Mouse (Mus musculus) forebrain, embryonic 10.5 days (tissue): ENCODE data around the gene Zfp362. TPM values are rescaled to one million over a fixed set of nuclear protein-coding genes. Genes with fewer than 3 reads are reported as not detected.

Source experiments
- DNase-seq: peaks from one replicate; pipeline ENCODE4 v3.0.0-alpha.2; 2017; ENCODE audit warnings: low spot score; ENCODE audit errors: extremely low spot score
- H3K27ac ChIP-seq: fragments of 300-500 bp; sonication (generic); 2 replicates; pipeline ENCODE4 v1.5.1; 2016; ENCODE audit warnings: mild to moderate bottlenecking
- H3K27me3 ChIP-seq: fragments of 300-500 bp; sonication (generic); 2 replicates; pipeline ENCODE4 v1.6.1; 2016; ENCODE audit warnings: mild to moderate bottlenecking; ENCODE audit not compliant: poor library complexity, severe bottlenecking
- H3K36me3 ChIP-seq: fragments of 300-500 bp; sonication (generic); replicated peaks from 2 replicates; pipeline ENCODE4 v1.6.1; 2016; ENCODE audit warnings: mild to moderate bottlenecking, moderate library complexity
- H3K4me1 ChIP-seq: fragments of 300-500 bp; sonication (generic); 2 replicates; pipeline ENCODE4 v1.6.1; 2016
- H3K4me3 ChIP-seq: fragments of 300-500 bp; sonication (generic); 2 replicates; pipeline ENCODE4 v1.5.1; 2016; ENCODE audit warnings: mild to moderate bottlenecking, moderate library complexity
- H3K9me3 ChIP-seq: fragments of 300-500 bp; sonication (generic); 2 replicates; pipeline ENCODE4 v1.6.1; 2016; ENCODE audit warnings: mild to moderate bottlenecking, moderate library complexity
- WGBS: fragments of 180-500 bp; shearing (Covaris S2); methylation state at CpG from one replicate; pipeline ENCODE4 v1.1.7; 2016; 5-methylcytosine and 5-hydroxymethylcytosine counted together
- polyA plus RNA-seq: library from polyadenylated mRNA; unstranded; fragments of >200 nt; fragmentation: Nextera tagmentation; extraction: Ambion mirVana; gene quantifications from 2 replicates; pipeline ENCODE4 v1.2.1, GENCODE M21; 2016

Zfp362 gene
- polyA plus RNA-seq, 1 experiment from 2014 or later, result 37.1 TPM

GRCm38 (mm10) chr4:128820568-128820967 lies 14.7 kb upstream of the Zfp362 start:
- H3K4me3 ChIP-seq, result no peak overlapping the region
- no peaks in the 10 kb centered on the region for H3K36me3 ChIP-seq
- WGBS, result 81% methylated on average over 12 of the region's 12 CpGs
- no peaks in the 10 kb centered on the region for H3K9me3 ChIP-seq
- H3K4me1 ChIP-seq, result peaks cover 14% of the 10 kb centered on the region
- no peak overlapping the region for H3K27ac ChIP-seq
- DNase-seq, result no peak
- no peaks in the 10 kb centered on the region for H3K27me3 ChIP-seq

GRCm38 (mm10) chr4:128817011-128817410 lies 11.2 kb upstream of the Zfp362 start:
- peaks cover 20% of the 10 kb centered on the region for H3K4me1 ChIP-seq
- H3K9me3 ChIP-seq, result no peaks in the 10 kb centered on the region
- 72% methylated on average over 7 of the region's 7 CpGs for WGBS
- 0 out of 2 replicates have a peak overlapping the region, but pooled peaks have one; percentile 12 for H3K27ac ChIP-seq
- no peak overlapping the region for H3K4me3 ChIP-seq
- DNase-seq, result no peak
- H3K36me3 ChIP-seq, result no peaks in the 10 kb centered on the region
- no peaks in the 10 kb centered on the region for H3K27me3 ChIP-seq

- WGBS, result 17% methylated on average over 16 of the region's 16 CpGs
- no peaks in the 10 kb centered on the region for H3K27me3 ChIP-seq
- peaks cover 39% of the 10 kb centered on the region for H3K4me1 ChIP-seq
- peak; percentile 80 for DNase-seq
- H3K4me3 ChIP-seq, result peak overlapping the region; percentile 62
- H3K36me3 ChIP-seq, result no peaks in the 10 kb centered on the region
- H3K27ac ChIP-seq, result peak overlapping the region; percentile 84
- H3K9me3 ChIP-seq, result no peaks in the 10 kb centered on the region
Observed at GRCm38 (mm10) chr4:128811382-128812056, 5.7 kb upstream of the Zfp362 start.

GRCm38 (mm10) chr4:128806827-128807179 lies 958 bp upstream of the Zfp362 start:
- peak; percentile 84 for DNase-seq

GRCm38 (mm10) chr4:128805150-128806042 lies 449 bp downstream of the Zfp362 start:
- peaks cover 23% of the 10 kb centered on the region for H3K36me3 ChIP-seq
- H3K27ac ChIP-seq, result peak overlapping the region; percentile 99
- H3K4me3 ChIP-seq, result peak overlapping the region; percentile 80
- DNase-seq, result peak; percentile 56
- no peaks in the 10 kb centered on the region for H3K27me3 ChIP-seq
- 1% methylated on average over 73 of the region's 74 CpGs for WGBS
- H3K9me3 ChIP-seq, result no peaks in the 10 kb centered on the region
- peaks cover 62% of the 10 kb centered on the region for H3K4me1 ChIP-seq

More at GRCm38 (mm10) chr4:128806827-128807179, 958 bp upstream of the Zfp362 start:
- under 1% methylated on average over 15 of the region's 15 CpGs for WGBS
- no peaks in the 10 kb centered on the region for H3K27me3 ChIP-seq
- peak overlapping the region; percentile 99 for H3K27ac ChIP-seq
- peak overlapping the region; percentile 80 for H3K4me3 ChIP-seq
- peaks cover 60% of the 10 kb centered on the region for H3K4me1 ChIP-seq
- no peaks in the 10 kb centered on the region for H3K9me3 ChIP-seq
- peaks cover 9% of the 10 kb centered on the region; the same call in 1 of the 2 replicates for H3K36me3 ChIP-seq

GRCm38 (mm10) chr4:128804426-128805149 lies 1.3 kb downstream of the Zfp362 start:
- Histone ChIP-seq H3K4me1 (peaks cover 69% of the 10 kb centered on the region), H3K27ac (peak overlapping the region; percentile 99), H3K36me3 (peaks cover 31% of the 10 kb centered on the region), H3K9me3 (no peaks in the 10 kb centered on the region), H3K4me3 (peak overlapping the region; percentile 80), H3K27me3 (no peaks in the 10 kb centered on the region)
- 9% methylated on average over 6 of the region's 6 CpGs for WGBS
- peak; percentile 47 for DNase-seq

- Histone ChIP-seq H3K27ac (peak overlapping the region; percentile 99), H3K27me3 (no peaks in the 10 kb centered on the region), H3K4me3 (peak overlapping the region; percentile 80), H3K4me1 (peaks cover 79% of the 10 kb centered on the region), H3K36me3 (peaks cover 36% of the 10 kb centered on the region), H3K9me3 (no peaks in the 10 kb centered on the region)
- 70% methylated on average over 5 of the region's 5 CpGs for WGBS
- no peak for DNase-seq
Observed at GRCm38 (mm10) chr4:128803569-128803968, 2.3 kb downstream of the Zfp362 start.

GRCm38 (mm10) chr4:128801675-128802465 lies 4.0 kb downstream of the Zfp362 start:
- Histone ChIP-seq H3K27me3 (no peaks in the 10 kb centered on the region), H3K4me1 (peaks cover 87% of the 10 kb centered on the region), H3K27ac (no peak overlapping the region), H3K9me3 (no peaks in the 10 kb centered on the region), H3K36me3 (peaks cover 40% of the 10 kb centered on the region), H3K4me3 (no peak overlapping the region)
- 79% methylated on average over 9 of the region's 9 CpGs for WGBS
- DNase-seq, result no peak

GRCm38 (mm10) chr4:128796788-128797187 lies 9.1 kb downstream of the Zfp362 start:
- Histone ChIP-seq H3K27ac (no peak overlapping the region), H3K4me1 (peaks cover 96% of the 10 kb centered on the region), H3K27me3 (no peaks in the 10 kb centered on the region), H3K4me3 (no peak overlapping the region), H3K9me3 (no peaks in the 10 kb centered on the region), H3K36me3 (peaks cover 60% of the 10 kb centered on the region)
- whole genome bisulfite sequencing, result 78% methylated on average over 8 of the region's 8 CpGs
- no peak for DNase-seq

- no peaks in the 10 kb centered on the region for H3K27me3 ChIP-seq
- H3K4me3 ChIP-seq, result peak overlapping the region; percentile 24; the same call in 1 of the 2 replicates
- peaks cover 96% of the 10 kb centered on the region for H3K4me1 ChIP-seq
- peaks cover 59% of the 10 kb centered on the region for H3K36me3 ChIP-seq
- H3K9me3 ChIP-seq, result no peaks in the 10 kb centered on the region
- 3% methylated on average over 9 of the region's 9 CpGs for WGBS
- H3K27ac ChIP-seq, result peak overlapping the region; percentile 79
- peak; percentile 75 for DNase-seq
Observed at GRCm38 (mm10) chr4:128795596-128795995, 10.2 kb downstream of the Zfp362 start.

GRCm38 (mm10) chr4:128794198-128794597 lies 11.6 kb downstream of the Zfp362 start:
- WGBS, result 91% methylated on average over 8 of the region's 8 CpGs
- Histone ChIP-seq H3K9me3 (no peaks in the 10 kb centered on the region), H3K27me3 (no peaks in the 10 kb centered on the region), H3K4me3 (no peak overlapping the region), H3K4me1 (peaks cover 93% of the 10 kb centered on the region), H3K27ac (0 out of 2 replicates have a peak overlapping the region, but pooled peaks have one; percentile 4), H3K36me3 (peaks cover 59% of the 10 kb centered on the region)
- DNase-seq, result no peak

- H3K4me1 ChIP-seq, result peaks cover 88% of the 10 kb centered on the region
- no peaks in the 10 kb centered on the region for H3K27me3 ChIP-seq
- 74% methylated on average over 1 of the region's 1 CpGs for WGBS
- peaks cover 61% of the 10 kb centered on the region for H3K36me3 ChIP-seq
- DNase-seq, result no peak
- no peak overlapping the region for H3K4me3 ChIP-seq
- 0 out of 2 replicates have a peak overlapping the region, but pooled peaks have one; percentile 4 for H3K27ac ChIP-seq
- H3K9me3 ChIP-seq, result no peaks in the 10 kb centered on the region
Observed at GRCm38 (mm10) chr4:128793710-128794109, 12.1 kb downstream of the Zfp362 start.
